Mouse (Mus musculus) cerebellum, postnatal 14 days (tissue): ENCODE results near the gene Ppp1r14d.

Experiments used
- DNase-seq, 2 experiments: peaks; one replicate each; pipeline ENCODE4 v3.0.0; 2021; ENCODE audit warnings: mixed read lengths in 2 of 2

The Ppp1r14d gene

DNA sequence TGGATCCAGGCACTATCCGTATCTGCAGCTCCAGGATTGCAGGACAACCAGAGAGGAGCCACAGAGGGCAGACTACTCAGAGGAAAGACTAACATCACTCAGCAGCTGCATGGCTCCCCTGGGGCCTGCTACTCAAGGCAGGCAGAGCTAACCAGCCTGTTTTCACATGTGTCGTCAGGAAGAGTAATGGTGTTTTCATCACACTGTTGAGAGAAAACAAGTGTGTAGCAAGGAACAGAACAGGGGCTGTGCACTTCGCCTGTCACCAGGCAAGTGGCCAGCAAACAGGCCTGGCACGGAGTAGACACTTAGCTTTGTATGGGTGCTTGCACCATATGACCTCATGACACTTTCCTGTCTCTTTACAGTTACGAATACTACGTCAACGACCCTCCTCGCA is 58.1 kb downstream of the Ppp1r14d start:
- DNase-seq, result no peak

DNA sequence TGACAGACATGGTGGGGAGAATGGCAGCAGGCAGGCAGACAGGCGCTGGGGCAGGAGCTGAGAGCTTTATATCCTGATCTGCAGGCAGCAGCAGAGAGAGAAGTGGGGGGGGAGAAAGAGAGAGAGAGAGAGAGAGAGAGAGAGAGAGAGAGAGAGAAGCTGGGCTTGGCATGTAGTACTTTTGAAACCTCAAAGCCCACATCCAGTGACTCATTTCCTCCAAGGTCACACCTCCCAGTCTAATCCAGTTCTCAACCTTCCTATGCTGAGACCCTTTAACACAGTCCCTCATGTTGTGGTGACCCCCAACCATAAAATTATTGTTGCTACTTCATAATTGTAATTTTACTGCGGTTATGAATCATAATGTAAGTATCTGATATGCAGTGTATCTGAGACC is 59.4 kb downstream of the Ppp1r14d start:
- DNase-seq, result no peak
